Mouse (Mus musculus): ENCODE results near the gene Adgrf3. TPM values are rescaled to one million over a fixed set of nuclear protein-coding genes. Genes with fewer than 3 reads are reported as not detected.
A peak's percentile ranks its signal among the peaks of the same experiment; 100 is the strongest.

The Adgrf3 gene
- polyA plus RNA-seq, 1 experiment from 2014 or later = not detected

MicroRNAs encoded within 50 kb of the gene (microRNA counts, 519-probe panel; counts per million panel counts)
- 4,109 counts per million, percentile 78 among the panel's probes with 10 or more counts for microRNA mmu-miR-1960

Small RNAs within 50 kb of the gene (microRNA-seq; reads per million reads assigned to microRNA genes)
- gene Mir1960 = 1.8 reads per million

Other genes starting within 250 kb of the Adgrf3 start
- not detected in 2 replicates for gene Il6, start 192.6 kb downstream of the Adgrf3 start, polyA plus RNA-seq (2016; fragmentation: Nextera tagmentation; extraction: Ambion mirVana)
- gene Tyms, start 132.1 kb downstream of the Adgrf3 start, polyA plus RNA-seq (2016; fragmentation: Nextera tagmentation; extraction: Ambion mirVana) = 379 and 382 TPM in 2 replicates
- gene Garem2, start 100.6 kb downstream of the Adgrf3 start, polyA plus RNA-seq (2016; fragmentation: Nextera tagmentation; extraction: Ambion mirVana) = 1.7 and 2.1 TPM in 2 replicates
- 0.54 and 0.65 TPM in 2 replicates for gene 3110082J24Rik, start 99.6 kb downstream of the Adgrf3 start, polyA plus RNA-seq (2016; fragmentation: Nextera tagmentation; extraction: Ambion mirVana)
- 102 and 114 TPM in 2 replicates for gene Hadha, start 50.6 kb downstream of the Adgrf3 start, polyA plus RNA-seq (2016; fragmentation: Nextera tagmentation; extraction: Ambion mirVana)
- gene Hadhb, start 50.5 kb downstream of the Adgrf3 start, polyA plus RNA-seq (2016; fragmentation: Nextera tagmentation; extraction: Ambion mirVana) = 107 and 109 TPM in 2 replicates
- gene Selenoi, start 26.9 kb upstream of the Adgrf3 start, polyA plus RNA-seq (2016; fragmentation: Nextera tagmentation; extraction: Ambion mirVana) = 21.0 and 21.7 TPM in 2 replicates
- gene Drc1, start 75.7 kb upstream of the Adgrf3 start, polyA plus RNA-seq (2016; fragmentation: Nextera tagmentation; extraction: Ambion mirVana) = 0.22 and 0.25 TPM in 2 replicates